Mouse (Mus musculus) naive thymus-derived CD4-positive, alpha-beta T cell, adult 5 months (primary cell): ENCODE measurements around the gene Ceacam19. TPM values are rescaled to one million over a fixed set of nuclear protein-coding genes. Genes with fewer than 3 reads are reported as not detected.

Source experiments
- polyA plus RNA-seq: library from polyadenylated mRNA; unstranded; fragments of 100-300 nt; shearing (Covaris generic); gene quantifications from one replicate; pipeline ENCODE4 v1.2.1, GENCODE M21; 2017

Ceacam19 gene
- not detected for polyA plus RNA-seq

DNA sequence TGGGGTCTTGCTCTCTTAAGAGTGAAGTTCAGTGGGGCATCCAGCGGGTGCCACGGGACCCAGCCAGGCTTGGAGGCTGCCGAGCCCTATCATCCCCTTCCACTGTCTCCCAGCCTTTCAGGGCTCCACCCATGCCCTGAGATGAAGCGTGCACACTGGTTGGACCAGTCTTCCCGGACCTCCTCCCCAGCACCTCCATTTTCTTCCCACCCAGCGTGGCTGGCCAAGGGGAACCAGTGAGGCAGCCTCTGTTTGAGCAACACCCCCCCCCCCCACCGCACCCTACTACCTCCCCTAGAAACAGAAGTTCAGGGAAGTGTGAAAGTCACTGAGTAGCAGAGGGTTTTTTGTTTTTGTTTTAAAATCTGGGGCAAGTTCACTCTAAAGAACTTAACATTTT, at the start of gene Ceacam19:
TSS of gene Ceacam19 (minus strand) at position 117 of the 400 bp plus-strand sequence.

DNA sequence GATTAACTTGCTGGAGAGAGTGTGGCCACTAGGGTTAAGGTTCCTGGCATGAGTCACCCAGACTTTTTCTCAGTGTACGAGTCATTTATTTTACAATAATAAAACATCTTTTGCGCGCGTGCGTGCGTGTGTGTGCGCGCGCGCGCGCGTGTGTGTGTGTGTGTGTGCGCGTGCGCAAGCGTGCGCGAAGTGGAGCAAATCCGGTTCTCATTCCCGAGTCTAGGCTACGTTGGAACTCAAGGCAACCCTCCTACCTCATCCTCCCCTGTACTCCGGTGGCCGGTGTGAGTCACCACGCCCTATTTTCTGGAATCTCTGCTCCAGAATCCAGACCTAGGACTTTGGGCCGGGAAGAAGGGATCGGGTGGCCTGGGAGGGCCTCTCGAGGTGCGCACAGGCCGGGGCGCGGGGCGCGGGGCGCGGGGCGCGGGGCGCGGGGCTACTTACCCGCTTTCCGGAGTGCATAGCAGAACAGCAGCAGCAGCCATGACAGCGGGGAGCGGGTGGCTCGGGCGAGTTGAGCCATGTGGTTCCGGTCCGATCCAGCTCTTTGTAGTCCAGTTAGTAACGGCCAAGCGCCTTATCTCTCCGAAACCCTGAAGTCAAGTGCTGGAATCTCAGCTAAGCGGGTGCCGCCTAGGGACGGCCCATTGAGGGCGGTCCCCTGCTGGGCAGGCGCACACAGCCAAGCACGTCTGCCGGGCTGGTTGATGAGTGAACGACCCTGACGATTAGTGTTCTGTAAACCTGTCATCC, 32.9 kb upstream of the Ceacam19 start, which contains the start of gene Pvr:
TSS of gene Pvr (minus strand) at position 655 of the 756 bp plus-strand sequence.

DNA sequence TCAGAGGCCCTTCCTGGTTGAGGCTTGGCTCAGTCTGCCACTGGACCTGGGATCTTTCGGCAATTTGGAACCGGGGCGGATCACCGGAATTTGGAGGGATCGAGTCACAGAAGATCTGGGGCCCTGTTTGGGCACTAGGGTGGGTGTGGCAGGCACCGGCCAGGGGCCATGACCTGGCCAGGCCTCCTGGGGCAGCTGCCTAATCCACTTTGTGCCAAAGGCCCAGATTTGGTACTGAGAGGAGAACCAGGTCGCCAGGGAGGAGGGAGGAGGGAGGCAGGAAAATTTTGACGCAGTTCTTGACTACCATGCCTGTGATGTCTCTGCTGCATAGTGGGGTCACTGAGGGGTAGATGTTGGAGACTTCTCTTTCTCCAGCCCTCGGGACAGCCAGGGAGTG, 26.6 kb downstream of the Ceacam19 start, which contains the start of gene Ceacam16:
TSS of gene Ceacam16 (minus strand) at position 101 of the 400 bp plus-strand sequence.

DNA sequence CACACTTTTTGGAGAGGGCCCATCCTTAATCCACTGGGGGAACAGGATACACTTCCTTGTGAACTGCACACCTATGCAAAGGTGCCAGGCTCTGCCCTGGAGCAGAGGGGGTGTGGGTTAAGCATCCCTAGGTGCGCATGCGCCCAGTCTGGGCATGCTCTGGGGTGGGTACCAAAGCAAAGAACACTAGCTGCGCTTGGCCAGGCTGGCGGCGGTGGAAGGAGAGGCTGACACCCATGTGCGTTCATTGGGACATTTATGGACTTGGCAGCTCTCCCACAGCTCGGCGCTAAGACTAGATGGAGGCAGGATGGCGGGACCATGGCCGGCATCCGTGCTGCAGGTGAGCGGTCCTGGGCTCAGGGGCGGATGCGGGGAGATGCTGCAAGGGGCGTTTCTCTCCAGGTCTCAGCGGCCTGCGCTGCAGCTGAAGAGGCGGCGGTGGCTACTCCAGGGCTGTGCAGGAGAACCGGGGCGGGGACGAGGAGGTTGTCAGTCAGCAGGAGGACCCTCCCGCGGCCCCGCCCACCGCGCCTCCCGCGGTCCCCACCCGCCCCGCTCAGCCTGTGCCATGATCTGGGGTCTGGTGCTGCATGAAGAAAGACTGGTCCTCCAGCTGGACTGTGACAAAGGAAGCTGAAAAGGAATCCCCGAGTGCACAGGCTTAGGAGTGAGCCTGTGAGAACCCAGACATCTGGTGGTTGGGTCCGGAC, 35.8 kb downstream of the Ceacam19 start, which contains the start of gene Gm19345:
TSS of gene Gm19345 (plus strand) at position 146 of the 713 bp plus-strand sequence.

Other genes starting within 250 kb of the Ceacam19 start
- 129 TPM for gene Clptm1, start 222.9 kb downstream of the Ceacam19 start, polyA plus RNA-seq
- gene Apoc2, start 210.0 kb downstream of the Ceacam19 start, polyA plus RNA-seq, result not detected
- not detected for gene Gm44805, start 206.5 kb downstream of the Ceacam19 start, polyA plus RNA-seq
- not detected for gene Apoc4, start 206.5 kb downstream of the Ceacam19 start, polyA plus RNA-seq
- gene Apoc1, start 195.3 kb downstream of the Ceacam19 start, polyA plus RNA-seq, result not detected
- 6.1 TPM for gene Apoe, start 188.8 kb downstream of the Ceacam19 start, polyA plus RNA-seq
- gene Tomm40, start 172.5 kb downstream of the Ceacam19 start, polyA plus RNA-seq, result 78.5 TPM
- gene Nectin2, start 137.5 kb downstream of the Ceacam19 start, polyA plus RNA-seq, result not detected
- gene Bcam, start 116.9 kb downstream of the Ceacam19 start, polyA plus RNA-seq, result 0.42 TPM
- gene Cblc, start 91.2 kb downstream of the Ceacam19 start, polyA plus RNA-seq, result not detected
- gene Bcl3, start 65.2 kb downstream of the Ceacam19 start, polyA plus RNA-seq, result 67.2 TPM
- gene Gm19345, start 36.0 kb downstream of the Ceacam19 start, polyA plus RNA-seq, result not detected
- 0.31 TPM for gene Ceacam16, start 26.7 kb downstream of the Ceacam19 start, polyA plus RNA-seq
- gene Pvr, start 33.2 kb upstream of the Ceacam19 start, polyA plus RNA-seq, result 77.9 TPM
- 29.4 TPM for gene Igsf23, start 62.8 kb upstream of the Ceacam19 start, polyA plus RNA-seq
- not detected for gene Ceacam20, start 77.4 kb upstream of the Ceacam19 start, polyA plus RNA-seq
- not detected for gene Nlrp9b, start 103.5 kb upstream of the Ceacam19 start, polyA plus RNA-seq
- not detected for gene Vmn1r91, start 211.7 kb upstream of the Ceacam19 start, polyA plus RNA-seq
- not detected for gene Gm16442, start 234.6 kb upstream of the Ceacam19 start, polyA plus RNA-seq